Mouse (Mus musculus) spleen, postnatal 36 days (tissue): ENCODE results near the gene Pth2.
A peak's percentile ranks its signal among the peaks of the same experiment; 100 is the strongest.
"Not testable (repeated sequence)": the region's sequence is repeated elsewhere in the genome, so short reads cannot be mapped to it uniquely, and the experiment has no call there.

Experiments used
- DNase-seq, 2 experiments: peaks; one replicate each; pipeline ENCODE4 v3.0.0; 2022; ENCODE audit warnings: low spot score in 2 of 2, mixed read lengths in 1 of 2

Pth2 gene

DNA sequence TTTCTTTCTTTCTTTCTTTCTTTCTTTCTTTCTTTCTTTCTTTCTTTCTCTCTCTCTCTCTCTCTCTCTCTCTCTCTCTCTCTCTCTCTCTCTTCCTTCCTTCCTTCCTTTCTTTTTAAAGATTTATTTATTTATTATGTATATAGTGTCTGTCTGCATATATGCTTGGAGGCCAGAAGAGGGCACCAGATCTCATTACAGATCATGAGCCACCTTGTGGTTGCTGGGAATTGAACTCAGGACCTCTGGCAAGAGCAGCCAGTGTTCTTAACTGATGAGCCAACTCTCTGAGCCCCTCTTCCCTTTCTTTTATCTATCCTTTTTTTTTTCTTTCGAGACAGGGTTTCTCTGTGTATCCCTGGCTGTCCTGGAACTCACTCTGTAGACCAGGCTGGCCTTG is 7.0 kb upstream of the Pth2 start:
- not testable (repeated sequence) for DNase-seq

DNA sequence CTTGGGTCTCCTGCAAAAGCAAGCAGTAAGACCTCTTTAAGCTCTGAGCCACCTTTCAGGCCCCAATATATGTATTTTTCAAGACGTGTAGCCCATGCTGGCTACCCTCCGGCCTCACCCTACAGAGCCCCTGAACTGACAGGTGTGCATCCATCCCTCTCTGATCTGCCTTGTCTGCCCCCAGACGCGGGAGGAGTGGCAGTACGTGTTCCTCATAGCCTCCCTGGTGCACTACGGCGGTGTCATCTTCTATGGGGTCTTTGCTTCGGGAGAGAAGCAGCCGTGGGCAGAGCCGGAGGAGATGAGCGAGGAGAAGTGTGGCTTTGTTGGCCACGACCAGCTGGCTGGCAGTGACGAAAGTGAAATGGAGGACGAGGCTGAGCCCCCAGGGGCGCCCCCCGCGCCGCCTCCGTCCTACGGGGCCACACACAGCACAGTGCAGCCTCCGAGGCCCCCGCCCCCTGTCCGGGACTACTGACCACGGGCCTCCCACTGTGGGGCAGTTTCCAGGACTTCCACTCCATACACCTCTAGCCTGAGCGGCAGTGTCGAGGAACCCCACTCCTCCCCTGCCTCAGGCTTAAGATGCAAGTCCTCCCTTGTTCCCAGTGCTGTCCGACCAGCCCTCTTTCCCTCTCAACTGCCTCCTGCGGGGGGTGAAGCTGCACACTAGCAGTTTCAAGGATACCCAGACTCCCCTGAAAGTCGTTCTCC is 6.1 kb upstream of the Pth2 start:
- DNase-seq: no peak

DNA sequence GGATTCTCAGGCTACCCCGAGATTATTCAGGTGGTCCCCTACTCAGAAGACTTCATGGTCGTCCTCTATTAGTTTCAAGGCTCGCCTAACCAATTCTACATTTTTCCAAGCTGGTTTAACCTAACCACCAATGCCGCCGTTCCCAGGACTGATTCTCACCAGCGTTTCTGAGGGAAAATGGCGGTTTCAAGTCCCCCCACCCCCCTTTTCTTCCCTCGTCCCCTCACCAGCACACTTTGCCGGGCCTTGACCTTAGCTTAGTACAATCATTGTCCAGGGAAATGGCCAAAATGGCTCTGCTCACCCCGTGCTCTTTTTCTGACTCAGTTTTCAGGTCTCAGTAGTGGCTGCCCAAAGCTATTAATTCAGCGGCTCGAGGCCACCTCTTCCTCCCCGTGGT is 5.4 kb upstream of the Pth2 start:
- DNase-seq: no peak

DNA sequence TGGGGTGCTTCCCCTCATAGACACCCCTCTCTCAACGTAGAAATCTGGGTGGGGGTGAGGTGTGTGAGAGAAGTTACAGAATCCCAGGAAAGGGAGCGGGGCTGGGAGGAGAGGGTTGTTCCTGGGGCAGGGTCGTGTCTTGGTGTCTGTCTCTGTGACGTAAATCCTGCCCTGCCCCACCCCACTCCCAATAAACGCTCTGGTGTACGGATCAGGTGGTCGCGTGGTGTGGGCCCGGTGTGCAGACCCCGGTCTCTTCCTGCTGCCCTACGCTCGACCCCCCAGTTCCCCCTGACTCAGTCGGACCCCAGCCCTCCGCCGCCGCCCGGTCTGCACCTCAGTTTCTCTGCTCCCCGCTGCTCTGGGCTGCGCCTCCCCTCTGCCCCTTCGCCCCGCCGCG is 4.9 kb upstream of the Pth2 start:
- DNase-seq: no peak

DNA sequence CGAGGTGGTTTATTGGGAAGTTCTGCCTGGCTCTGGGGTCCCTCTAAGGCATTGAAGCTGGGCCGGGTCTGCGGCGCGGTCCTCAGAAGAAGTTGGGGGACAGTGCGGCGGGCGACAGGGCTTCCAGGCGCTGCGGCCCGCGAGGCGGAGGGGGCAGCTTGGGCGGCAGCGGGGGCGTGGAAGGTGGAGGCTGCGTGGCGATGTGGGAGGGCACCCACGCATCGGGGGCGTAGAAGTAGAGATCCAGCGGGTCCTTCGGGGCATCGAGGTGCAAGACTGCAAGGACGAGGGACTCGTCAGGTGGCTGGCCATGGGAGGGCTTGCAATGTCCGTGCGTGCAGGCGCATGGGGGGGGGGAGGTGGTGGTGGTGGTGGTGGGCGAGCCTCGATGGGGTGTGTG is 4.4 kb upstream of the Pth2 start:
- DNase-seq: no peak

DNA sequence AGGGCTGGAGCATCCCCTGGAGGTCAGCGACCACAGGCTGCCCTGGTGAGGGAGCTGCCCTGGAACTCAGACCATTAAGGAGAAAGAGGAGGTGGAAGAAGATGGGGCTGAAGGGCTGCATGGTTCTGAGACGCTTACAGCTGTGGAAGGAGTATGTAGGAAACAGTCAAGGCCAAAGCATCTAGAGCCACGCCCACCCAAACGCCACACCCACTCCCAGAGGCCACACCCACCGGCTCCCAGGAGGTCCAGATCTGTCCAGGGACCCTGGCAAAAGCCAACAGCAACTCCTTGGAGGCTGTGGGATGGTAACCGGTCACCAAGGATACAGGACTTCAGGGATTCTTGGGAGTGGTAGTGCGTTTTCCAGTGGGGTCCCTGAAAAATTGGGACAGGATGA is 2.2 kb upstream of the Pth2 start:
- DNase-seq: no peak

DNA sequence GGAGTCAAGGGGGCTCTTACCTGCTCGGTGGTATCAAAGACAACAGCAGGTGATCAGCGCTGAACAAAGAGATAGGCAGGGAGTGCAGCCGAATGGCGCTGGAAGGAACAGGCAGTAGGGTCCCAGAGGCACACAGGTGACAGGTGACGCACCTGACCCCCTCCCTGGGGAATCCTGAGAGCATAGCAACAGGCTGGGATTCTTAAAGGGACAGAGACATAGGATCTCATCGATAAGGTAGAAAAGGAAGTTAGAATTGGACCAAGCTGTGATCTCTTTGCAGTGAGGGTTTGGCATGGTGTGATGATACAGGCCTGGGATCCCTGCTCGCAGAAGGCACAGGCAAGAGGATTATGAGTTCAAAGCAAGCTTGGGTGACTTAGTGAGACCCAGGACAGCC is 1.3 kb upstream of the Pth2 start, which contains the start of gene Gfy:
Gfy (minus strand) TSS at position 101 of the 400 bp plus-strand sequence.
- DNase-seq: no peak

DNA sequence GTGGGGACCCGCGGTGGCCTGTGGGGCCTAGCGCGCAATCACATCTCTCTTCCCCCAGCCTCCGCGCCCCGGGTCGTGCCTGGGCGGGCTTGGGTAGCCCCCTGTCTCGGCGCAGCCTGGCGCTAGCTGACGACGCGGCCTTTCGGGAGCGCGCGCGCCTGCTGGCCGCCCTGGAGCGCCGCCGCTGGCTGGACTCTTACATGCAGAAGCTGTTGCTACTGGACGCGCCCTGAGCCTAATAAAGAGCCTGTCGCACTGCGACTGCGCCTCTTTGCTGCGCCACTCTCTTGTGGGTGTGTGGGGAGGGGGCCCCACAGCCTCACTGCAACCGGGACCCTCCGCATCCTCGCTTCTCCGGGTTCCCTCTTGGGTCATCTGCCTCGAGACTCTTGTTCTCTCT is 745 bp downstream of the Pth2 start:
- no peak for DNase-seq

DNA sequence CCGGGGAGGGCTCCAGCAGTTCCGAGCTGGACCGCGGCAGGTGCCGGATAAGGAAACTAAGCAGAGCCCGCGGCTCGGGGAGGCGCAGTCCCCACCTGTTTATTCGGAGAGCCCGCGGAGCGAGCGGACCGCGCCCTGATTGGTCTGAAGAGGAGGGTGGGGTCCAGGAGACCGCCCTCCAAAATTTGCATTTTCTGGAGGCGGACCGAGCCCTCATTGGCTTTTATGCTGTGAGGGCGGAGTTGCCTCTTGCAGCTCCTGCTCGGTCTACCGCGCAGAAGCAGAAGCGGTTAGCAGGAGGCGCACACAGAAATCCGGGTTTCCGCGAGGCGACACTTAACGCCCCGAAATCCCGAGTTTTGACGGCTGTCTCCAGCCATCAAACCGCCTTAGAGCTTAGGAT is 1.4 kb downstream of the Pth2 start:
- peak; percentile 90 for DNase-seq

DNA sequence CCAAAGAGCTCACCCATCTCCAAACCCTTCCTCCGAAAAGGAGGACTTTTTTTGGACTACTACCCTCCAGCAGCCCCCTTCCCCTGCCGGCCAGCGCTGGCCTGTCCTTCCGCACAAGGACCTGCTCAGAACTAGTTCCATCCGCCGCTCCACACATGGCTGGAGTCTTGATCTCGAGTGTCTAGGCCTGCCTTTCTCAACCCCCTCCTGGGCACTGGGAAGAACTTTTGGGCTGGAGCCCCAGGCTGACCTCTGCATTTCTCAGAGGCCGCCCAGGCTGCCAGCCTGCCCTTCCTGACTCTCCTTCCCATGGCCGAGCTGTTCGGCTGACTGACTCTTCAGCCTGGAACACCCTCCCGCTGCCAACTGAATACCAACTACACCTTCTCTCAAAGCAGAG is 1.8 kb downstream of the Pth2 start:
- DNase-seq: no peak

DNA sequence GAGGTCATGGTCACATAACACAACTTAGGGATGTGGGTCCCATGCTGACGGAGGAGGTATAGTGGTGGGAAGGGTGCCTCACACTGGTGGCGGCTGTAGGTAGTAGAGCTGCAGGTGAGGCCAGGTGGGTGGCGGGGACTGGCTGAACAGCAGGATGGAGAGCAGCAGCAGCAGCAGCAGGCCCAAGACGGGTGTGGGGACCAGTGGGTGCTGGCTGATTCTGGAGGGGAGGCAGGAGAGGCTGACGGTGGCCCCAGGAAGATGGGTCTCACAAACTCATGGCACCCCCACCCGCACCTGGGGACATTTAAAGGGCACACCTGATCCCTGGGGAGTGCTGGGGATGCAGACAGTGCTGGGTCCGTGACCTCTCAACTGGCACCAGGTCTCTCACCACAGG is 2.9 kb downstream of the Pth2 start:
- no peak for DNase-seq

DNA sequence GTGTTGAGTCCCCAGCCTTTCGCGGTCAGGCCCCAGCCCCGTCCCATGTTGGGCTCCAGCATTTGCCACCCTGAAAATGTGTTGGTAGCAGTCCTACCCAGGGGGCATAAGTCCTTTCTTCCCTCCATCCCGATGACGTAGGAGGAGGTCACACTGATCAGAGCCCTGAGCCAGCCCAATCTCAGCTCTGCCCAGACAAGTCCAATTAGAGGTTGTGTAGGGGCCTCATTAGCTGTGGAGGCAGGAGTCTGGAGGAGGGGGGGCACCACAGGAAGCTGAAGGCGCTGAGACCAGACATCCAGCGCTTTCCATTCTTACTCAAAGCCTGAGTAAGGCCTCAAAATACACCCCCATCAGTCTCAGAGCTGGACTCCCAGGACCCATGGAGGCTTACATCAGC is 5.1 kb downstream of the Pth2 start:
- DNase-seq: no peak

DNA sequence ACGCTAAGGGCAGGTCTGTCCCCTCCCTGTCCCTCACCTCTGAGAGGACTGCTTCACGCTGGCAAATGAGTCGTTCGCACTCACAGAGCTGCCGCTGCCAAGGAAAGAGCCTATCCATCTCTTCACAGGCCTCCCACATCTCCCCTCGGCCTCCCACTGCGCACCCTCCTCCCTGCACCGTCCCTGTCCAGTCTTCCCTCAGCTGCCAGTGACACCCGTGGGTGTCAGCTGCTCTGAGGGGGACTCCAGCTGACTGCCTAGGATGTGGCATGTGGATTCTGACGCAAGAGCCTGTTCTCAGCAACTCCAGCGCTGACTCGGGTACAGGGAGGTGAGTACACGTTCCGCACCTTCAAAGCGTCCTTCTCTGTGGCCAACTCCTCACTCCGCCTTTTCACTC is 8.8 kb downstream of the Pth2 start:
- no peak for DNase-seq

DNA sequence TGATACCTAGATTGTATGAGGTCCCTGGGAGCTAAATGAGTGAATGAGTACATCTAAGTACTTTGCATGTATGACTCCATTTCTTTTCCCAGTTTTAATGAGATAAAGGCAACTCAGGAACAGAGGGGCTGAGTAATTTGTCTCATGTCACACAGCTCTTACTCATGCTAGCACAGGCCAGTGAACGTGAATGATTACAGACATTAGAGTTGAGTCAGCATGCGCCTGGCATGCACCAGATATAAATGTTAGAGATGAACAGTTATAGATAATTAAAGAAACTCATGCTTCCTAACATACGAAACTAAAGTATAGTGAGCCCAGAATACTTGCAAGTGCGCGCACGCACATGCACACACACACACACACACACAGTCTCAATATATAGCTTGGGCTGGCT is 9.4 kb downstream of the Pth2 start:
- DNase-seq: no peak

DNA sequence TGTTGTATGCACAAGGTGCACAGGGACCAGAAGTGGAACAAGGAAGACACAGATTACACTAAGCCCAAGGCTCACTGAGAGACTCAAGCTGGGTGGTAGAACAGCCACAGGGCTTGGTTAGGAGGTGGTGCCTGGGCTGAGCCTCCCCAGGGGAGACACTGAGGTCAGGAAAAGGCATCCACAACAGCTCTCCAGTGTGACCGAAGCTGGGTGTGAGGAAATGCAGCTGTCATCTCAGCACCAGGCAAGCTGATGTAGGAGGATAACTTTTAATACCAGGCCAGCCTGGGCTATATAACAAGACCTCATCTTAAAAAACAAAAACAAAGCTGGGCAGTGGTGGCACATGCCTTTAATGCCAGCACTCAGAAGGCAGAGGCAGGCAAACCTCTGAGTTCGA is 10.4 kb downstream of the Pth2 start:
- no peak for DNase-seq

DNA sequence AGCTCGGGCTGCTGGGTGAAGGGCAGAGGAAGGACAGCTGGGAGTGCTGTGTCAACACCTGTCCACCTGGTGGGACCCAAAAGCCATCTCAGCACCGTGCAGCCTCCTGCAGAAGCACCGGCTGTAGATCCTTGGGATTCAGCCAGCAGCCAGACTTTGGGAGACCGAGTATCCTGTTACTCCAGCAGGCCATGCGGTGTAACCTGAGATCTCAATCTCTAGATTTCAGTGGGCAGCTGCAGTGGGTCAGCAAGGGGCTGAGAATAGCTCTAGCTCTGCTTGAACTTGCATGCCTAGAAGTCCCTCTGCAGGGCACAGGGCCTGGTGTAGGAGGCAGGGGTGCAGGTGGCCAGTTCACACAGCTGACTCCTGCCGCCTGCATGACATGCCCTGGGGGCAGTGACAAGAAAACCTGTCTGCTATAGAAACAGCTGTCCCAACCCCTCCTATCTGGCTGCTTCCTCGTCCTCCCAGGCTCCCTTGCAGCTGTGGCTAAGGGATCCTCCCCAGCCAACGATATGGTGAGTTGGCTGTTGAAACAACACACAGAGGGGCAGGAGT is 11.1 kb downstream of the Pth2 start:
- no peak for DNase-seq

DNA sequence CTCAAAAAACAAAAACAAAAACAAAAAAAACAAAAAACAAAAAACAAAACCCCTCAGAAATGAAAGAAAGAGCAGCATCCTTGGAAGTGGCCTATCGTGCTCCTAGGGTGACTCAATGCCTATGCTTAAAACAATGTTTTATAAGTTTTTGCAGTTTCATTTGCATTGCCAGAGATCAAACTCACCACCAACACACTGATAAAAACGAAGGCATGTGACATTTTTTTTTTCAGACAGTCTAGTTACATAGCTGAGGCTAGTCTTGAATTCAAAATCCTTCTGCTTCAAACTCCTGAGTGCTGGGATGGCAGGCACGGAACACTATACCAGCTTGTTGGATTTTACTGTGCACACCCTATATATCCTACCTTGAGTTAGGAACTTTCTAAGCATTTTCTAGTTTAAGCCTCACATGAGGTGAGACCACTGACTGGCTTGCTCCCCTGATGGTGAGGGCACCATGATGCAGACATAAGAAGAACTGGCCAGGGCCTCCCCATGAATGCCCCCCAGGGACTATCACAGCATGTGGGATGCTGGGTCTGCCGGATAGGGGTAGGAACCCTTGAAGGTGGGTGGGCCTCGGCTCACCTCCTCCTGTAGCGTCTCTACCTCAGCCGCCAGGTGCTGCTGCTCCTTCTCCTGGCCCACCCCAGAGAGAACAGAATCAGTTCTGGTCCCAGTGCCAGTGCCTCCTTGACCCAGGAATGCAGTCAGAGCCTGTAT is 12.0 kb downstream of the Pth2 start:
- no peak for DNase-seq

DNA sequence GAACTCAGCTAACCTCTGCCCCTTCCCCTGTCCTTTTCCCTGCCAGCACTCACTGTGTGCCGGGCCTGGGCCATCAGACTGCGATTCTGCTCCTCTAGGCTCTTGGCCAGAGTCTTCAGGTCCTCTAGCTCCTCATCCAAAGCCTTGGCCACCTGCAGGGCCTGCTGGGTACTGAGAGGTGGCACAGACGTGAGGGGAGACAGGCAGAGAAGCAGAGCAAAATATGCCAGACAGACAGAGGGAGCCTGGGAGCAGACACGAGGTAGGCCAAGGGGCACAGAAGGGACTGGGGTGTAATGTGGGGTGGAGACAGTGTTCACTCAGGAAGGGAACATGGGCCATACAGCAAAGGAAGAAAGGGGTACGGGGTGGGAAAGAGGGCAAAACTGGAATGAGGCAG is 12.6 kb downstream of the Pth2 start:
- DNase-seq: no peak

DNA sequence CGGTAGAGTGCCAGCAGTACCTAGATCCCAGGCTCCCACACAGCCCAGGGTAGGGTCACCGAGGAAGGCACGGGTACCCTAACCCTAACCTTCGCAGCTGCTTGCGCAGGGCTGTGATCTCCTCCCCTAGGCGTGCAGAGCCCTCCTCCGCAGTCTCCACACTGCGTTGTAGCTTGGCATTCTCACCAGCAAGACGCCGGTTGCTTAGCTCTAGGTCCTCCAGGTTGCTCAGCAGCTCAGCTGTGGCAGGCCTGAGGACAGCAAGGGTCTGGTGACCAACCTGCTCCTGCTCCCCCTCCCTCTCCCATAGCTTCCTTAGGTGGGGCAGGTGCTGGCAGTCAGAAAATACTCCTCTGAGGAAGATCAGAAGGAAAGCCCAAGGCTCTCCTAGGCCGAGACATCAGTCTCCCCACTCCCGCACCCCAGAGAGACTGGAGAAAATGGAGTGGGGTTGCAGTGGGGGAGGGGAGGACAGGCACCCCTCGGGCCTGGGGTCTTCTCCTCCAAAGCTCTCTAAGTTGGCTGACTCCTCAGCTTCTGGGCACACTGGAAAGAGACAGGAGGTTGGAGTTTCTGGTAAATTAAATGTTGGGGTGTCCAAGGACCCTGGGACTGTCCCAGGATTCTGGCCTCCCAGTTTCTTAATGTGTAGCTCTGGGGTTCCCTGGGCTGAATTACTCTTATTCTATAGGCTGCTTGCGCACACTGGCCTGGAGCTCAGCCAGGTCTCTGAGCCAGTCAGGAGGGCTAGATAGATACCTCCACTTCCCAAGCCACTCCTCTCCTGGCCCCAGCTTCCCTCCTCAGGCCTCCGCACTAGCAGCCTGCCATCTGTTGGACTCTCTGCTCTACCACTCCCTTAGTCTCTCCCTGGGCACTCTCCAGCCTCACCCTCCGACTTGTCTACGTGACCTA is 13.3 kb downstream of the Pth2 start:
- DNase-seq: no peak

DNA sequence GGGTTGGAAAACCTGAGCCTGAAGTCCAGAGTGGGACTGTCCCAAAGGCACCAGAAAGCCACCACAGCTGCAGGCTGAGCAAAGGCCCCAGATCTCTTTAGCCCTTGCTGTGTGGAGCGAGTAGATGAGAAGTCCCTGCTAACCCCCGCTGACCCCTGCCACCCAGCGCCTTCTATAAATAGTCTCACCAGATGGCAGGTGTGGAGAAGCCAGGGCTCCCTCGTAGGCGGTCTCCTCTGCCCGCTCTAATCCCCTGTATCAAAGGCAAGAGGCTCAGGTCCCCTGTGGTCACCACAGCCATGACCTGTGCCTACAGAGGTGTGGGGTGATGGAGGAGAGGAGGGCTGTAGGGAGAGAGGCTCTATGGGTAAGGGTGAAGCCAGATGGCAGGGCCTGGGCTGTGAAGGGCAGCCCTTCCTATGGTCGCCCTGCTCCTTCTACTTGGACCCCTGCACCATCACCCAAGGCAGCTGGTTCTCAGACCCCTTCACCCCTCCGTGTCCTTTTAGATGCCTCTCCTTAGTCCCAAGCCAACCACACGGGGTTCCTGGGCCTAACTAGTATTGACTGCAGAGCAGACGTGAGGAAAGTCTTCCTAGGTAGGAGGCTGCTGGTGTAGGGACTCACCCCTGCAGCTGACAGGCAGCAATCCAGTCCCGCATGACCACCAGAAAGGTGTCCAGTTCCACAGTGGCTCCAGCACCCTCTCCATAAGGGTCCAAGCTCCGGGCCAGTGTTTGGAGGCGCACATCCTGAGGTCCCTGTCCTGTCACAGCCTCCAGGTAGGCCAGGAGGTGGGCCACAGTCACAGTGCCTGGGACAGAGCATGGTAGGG is 14.8 kb downstream of the Pth2 start:
- no peak for DNase-seq

DNA sequence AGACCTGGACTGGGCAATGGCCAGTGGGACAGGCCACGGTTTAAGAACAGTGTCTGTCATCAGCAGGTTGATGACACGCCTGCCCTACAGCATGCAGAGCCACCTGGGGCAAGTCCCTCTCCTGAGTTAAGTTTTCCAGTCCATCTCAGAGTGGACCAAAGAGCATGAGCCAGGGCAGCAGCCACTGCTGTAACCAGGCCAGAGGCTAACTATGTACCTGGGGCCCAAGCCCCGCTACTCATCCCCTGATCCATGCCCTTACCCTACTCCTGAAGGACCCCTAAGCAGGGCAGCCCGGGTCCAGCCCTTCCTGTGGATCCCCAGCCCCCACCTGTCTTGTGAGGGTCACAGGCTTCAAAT is 15.4 kb downstream of the Pth2 start:
- DNase-seq: no peak
